Mouse (Mus musculus): Measurements from ENCODE around the gene Plcd3. TPM values are rescaled to one million over a fixed set of nuclear protein-coding genes. Genes with fewer than 3 reads are reported as not detected.

Gene Plcd3
- total and polyA plus RNA-seq, 2 experiments, result 1.0 to 2.0 TPM

DNA sequence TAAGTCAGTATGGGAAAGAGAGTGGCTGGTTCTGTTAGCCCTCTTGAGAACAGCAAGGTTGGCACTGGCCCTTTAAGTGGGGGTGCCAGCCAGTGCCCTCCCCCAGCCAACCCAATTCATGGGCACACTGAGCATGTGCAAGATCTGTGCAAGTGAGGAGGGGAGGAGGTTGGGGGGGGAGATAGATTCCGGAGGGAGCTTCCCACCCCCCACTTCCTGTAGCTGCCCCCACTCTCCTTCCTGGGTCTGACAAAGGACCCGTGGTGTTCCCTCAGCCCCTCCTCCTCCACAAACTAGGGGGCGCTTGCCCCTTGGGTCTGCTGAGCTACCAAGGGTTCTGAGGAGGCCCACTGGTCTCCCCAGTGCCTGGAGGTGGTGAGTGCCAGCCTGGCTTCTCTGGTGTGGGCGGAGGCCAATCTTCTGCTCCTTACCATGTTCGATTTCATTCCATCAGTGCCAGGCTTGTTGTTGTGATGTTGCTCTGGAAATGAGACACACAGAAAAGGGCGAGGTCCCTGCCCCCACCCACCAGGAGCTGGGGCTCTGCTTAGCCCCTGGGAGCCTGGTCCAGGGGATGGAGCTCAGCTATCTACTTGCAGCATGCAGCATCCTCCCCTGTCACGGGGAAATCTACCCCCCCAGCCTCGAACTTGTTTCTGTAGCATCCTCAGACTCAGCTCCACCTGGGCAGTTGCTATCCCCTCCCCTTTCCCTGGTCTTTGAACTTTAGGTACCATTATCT is 41.2 kb upstream of the Plcd3 start:
- Histone ChIP-seq H3K27me3 (ENCODE audit: control insufficient read depth, insufficient read depth, low read length) (no peaks in the 10 kb centered on the region), H3K79me2 (ENCODE audit: control insufficient read depth, insufficient read depth, low read length) (no peaks in the 10 kb centered on the region), H3K9ac (ENCODE audit: low read depth, low read length) (0 out of 2 replicates have a peak overlapping the region, but pooled peaks have one; percentile 11), H3K27ac (replicated peaks; ENCODE audit: insufficient read depth, low read depth, low read length) (peak overlapping the region; percentile 52), H3K4me3 (ENCODE audit: insufficient read depth, low read depth, low read length) (peak overlapping the region; percentile 18; the same call in 1 of the 2 replicates), H3K4me1 (ENCODE audit: control insufficient read depth, insufficient read depth, low read length) (peaks cover 5% of the 10 kb centered on the region; the same call in 1 of the 2 replicates), H3K36me3 (ENCODE audit: control insufficient read depth, insufficient read depth, low read length) (no peaks in the 10 kb centered on the region)
- WGBS, result 44% methylated on average over 8 of the region's 8 CpGs
- DNase-seq (ENCODE audit: extremely low read depth, low read depth, low spot score), result no peak
- no peak for TF ChIP-seq POLR2A (IDR thresholded peaks at IDR 0.05; ENCODE audit: extremely low read depth, insufficient read depth, low read length)
- TF ChIP-seq CTCF (IDR thresholded peaks at IDR 0.05; ENCODE audit: low read depth, low read length), result no peak

DNA sequence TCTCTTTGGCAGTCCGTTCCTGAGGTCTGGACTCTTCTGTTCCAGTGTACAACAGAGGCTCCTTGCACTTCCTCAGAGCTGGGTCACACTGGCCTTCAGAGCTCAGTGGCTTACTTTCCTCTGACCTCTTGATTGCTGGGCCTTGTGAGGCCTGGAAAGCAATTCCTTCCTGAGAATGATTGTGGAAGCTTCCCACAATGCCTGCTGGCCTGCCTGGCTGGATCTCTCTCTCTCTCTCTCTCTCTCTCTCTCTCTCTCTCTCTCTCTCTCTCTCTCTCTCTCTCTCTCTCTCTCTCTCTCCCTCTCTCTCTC is 40.4 kb upstream of the Plcd3 start:
- no peak for DNase-seq (ENCODE audit: extremely low read depth, low read depth, low spot score)
- Histone ChIP-seq H3K9ac (ENCODE audit: low read depth, low read length) (no peak overlapping the region), H3K79me2 (ENCODE audit: control insufficient read depth, insufficient read depth, low read length) (no peaks in the 10 kb centered on the region), H3K4me3 (ENCODE audit: insufficient read depth, low read depth, low read length) (no peak overlapping the region), H3K4me1 (ENCODE audit: control insufficient read depth, insufficient read depth, low read length) (peaks cover 5% of the 10 kb centered on the region; the same call in 1 of the 2 replicates), H3K27me3 (ENCODE audit: control insufficient read depth, insufficient read depth, low read length) (no peaks in the 10 kb centered on the region), H3K27ac (replicated peaks; ENCODE audit: insufficient read depth, low read depth, low read length) (peak overlapping the region; percentile 65), H3K36me3 (ENCODE audit: control insufficient read depth, insufficient read depth, low read length) (no peaks in the 10 kb centered on the region)
- TF ChIP-seq CTCF (IDR thresholded peaks at IDR 0.05; ENCODE audit: low read depth, low read length) (no peak), POLR2A (IDR thresholded peaks at IDR 0.05; ENCODE audit: extremely low read depth, insufficient read depth, low read length) (no peak)
- 50% methylated on average over 1 of the region's 1 CpGs for WGBS

DNA sequence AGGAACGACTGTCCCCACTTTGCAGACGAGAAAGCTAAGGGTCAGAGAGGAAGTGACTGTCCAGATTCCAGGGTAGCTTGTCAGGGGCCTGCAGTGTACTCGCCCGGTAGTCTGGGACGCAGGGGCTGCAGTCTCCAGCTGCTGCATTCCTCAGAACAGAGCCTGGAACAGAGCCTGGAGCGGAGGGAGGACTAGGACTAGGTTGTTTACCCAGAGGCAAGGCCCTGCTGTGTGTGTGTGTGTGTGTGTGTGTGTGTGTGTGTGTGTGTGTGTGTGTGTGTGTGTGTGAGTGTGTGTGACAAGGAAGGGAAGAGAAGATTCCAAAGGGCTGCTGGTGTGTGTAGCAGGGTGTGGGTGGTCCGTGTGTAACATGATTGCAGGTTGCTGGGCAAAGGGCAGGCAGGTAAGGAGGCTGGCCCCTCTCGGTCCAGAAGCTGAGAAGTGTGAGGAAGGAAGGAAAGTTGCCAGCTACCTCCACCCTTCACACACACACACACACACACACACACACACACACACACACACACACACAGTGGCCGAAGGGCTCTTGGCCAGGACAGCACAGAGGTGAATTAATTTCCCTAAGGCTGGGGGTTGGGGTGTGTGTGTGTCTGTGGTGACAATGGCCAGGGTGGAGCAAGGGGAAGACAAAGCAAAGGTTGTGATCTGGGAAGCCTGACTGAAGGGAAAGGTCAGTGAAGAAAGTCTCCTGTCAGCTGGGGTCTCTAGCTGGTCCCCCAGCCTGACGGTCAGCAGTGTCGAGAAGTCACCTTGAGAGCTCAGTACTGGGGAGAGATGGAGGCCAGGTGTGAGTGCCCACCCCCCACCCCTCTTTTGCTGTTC is 39.9 kb upstream of the Plcd3 start:
- H3K27ac ChIP-seq (replicated peaks; ENCODE audit: insufficient read depth, low read depth, low read length), result peak overlapping the region; percentile 65
- WGBS, result 38% methylated on average over 11 of the region's 11 CpGs
- 0 out of 2 replicates have a peak overlapping the region, but pooled peaks have one; percentile 10 for H3K9ac ChIP-seq (ENCODE audit: low read depth, low read length)
- TF ChIP-seq CTCF (IDR thresholded peaks at IDR 0.05; ENCODE audit: low read depth, low read length) (no peak), POLR2A (IDR thresholded peaks at IDR 0.05; ENCODE audit: extremely low read depth, insufficient read depth, low read length) (no peak)
- no peak overlapping the region for H3K4me3 ChIP-seq (ENCODE audit: insufficient read depth, low read depth, low read length)
- H3K79me2 ChIP-seq (ENCODE audit: control insufficient read depth, insufficient read depth, low read length), result no peaks in the 10 kb centered on the region
- DNase-seq (ENCODE audit: extremely low read depth, low read depth, low spot score), result peak; percentile 36
- H3K4me1 ChIP-seq (ENCODE audit: control insufficient read depth, insufficient read depth, low read length), result peaks cover 5% of the 10 kb centered on the region; the same call in 1 of the 2 replicates
- H3K36me3 ChIP-seq (ENCODE audit: control insufficient read depth, insufficient read depth, low read length), result no peaks in the 10 kb centered on the region
- no peaks in the 10 kb centered on the region for H3K27me3 ChIP-seq (ENCODE audit: control insufficient read depth, insufficient read depth, low read length)

DNA sequence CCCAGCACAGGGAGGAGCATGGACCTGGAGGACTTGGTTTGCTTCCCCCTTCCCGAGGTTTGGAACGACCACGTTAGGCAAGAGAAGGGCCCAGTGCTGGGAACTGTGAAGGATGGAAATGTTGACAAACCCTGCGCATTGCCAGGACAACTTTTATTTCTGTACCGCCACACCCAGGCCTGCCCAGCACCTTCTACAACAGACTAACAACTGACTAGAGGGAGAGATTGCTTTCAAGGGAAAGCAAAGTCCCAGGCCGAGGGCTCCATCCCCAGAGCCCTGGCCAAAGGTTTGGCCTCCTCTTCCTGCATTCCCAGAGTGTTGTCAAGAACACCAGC is 39.3 kb upstream of the Plcd3 start:
- Histone ChIP-seq H3K4me1 (ENCODE audit: control insufficient read depth, insufficient read depth, low read length) (peaks cover 5% of the 10 kb centered on the region; the same call in 1 of the 2 replicates), H3K4me3 (ENCODE audit: insufficient read depth, low read depth, low read length) (no peak overlapping the region), H3K36me3 (ENCODE audit: control insufficient read depth, insufficient read depth, low read length) (no peaks in the 10 kb centered on the region), H3K9ac (ENCODE audit: low read depth, low read length) (0 out of 2 replicates have a peak overlapping the region, but pooled peaks have one; percentile 10), H3K27me3 (ENCODE audit: control insufficient read depth, insufficient read depth, low read length) (no peaks in the 10 kb centered on the region), H3K79me2 (ENCODE audit: control insufficient read depth, insufficient read depth, low read length) (no peaks in the 10 kb centered on the region), H3K27ac (replicated peaks; ENCODE audit: insufficient read depth, low read depth, low read length) (peak overlapping the region; percentile 65)
- no peak for DNase-seq (ENCODE audit: extremely low read depth, low read depth, low spot score)
- 52% methylated on average over 6 of the region's 6 CpGs for WGBS
- TF ChIP-seq CTCF (IDR thresholded peaks at IDR 0.05; ENCODE audit: low read depth, low read length) (no peak), POLR2A (IDR thresholded peaks at IDR 0.05; ENCODE audit: extremely low read depth, insufficient read depth, low read length) (no peak)

- Histone ChIP-seq H3K27me3 (ENCODE audit: control insufficient read depth, insufficient read depth, low read length) (no peaks in the 10 kb centered on the region), H3K4me3 (ENCODE audit: insufficient read depth, low read depth, low read length) (no peak overlapping the region), H3K9ac (ENCODE audit: low read depth, low read length) (no peak overlapping the region), H3K79me2 (ENCODE audit: control insufficient read depth, insufficient read depth, low read length) (no peaks in the 10 kb centered on the region), H3K4me1 (ENCODE audit: control insufficient read depth, insufficient read depth, low read length) (peaks cover 5% of the 10 kb centered on the region; the same call in 1 of the 2 replicates), H3K27ac (replicated peaks; ENCODE audit: insufficient read depth, low read depth, low read length) (peak overlapping the region; percentile 65), H3K36me3 (ENCODE audit: control insufficient read depth, insufficient read depth, low read length) (no peaks in the 10 kb centered on the region)
- no peak for TF ChIP-seq CTCF (IDR thresholded peaks at IDR 0.05; ENCODE audit: low read depth, low read length)
- no peak for TF ChIP-seq POLR2A (IDR thresholded peaks at IDR 0.05; ENCODE audit: extremely low read depth, insufficient read depth, low read length)
- 87% methylated on average over 14 of the region's 14 CpGs for WGBS
- DNase-seq (ENCODE audit: extremely low read depth, low read depth, low spot score), result no peak
Measured at GRCm38 (mm10) chr11:103139951-103140762, 38.7 kb upstream of the Plcd3 start.
